Comparison of ENCODE assay signal across 8 mouse cellular contexts in the genomic region with DNA sequence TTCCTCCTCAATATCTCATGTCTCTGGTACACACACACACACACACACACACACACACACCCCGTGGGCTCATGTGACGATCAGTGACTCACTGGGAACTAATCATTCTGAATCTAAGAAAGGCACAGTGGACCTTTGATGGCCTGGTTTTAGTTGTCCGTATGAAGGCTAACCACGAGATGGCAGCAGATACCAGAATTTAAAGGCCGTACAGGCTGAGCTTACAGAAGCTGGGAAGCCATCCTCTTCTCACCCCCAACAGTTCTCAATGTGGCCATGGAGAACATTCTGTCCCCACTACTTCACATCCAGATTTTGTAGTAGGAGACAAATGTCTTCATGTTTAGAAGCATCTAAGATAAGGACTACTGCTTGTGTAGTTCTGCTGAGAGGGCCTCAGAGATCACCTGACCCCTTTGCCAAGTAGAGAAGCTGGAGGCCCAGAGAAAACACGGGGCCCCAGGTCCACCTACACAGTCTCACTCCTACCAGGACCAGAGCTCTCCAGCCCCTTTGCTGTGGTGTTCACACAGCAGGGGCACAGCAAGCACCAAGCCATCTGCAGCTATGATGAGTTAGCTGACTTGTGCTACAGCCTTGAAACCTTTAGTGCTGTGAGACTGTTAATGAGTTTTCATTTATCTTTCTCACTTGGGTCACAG.
DNase-seq lines count a peak whose midpoint lies in the region; ATAC-seq lines count a peak whose summit lies in the region.

No protein-coding gene starts in this region.

- H3K36me3 ChIP-seq in embryonic facial prominence, embryonic 13.5 days: peaks cover 62% of the 10 kb centered on the region
- peaks cover 41% of the 10 kb centered on the region for H3K36me3 ChIP-seq in limb, embryonic 12.5 days
- no peaks in the 10 kb centered on the region for H3K36me3 ChIP-seq in midbrain, embryonic 16.5 days (ENCODE audit: control insufficient read depth, insufficient read depth, low read length)

- H3K27ac ChIP-seq in embryonic facial prominence, embryonic 13.5 days: no peak overlapping the region
- no peak overlapping the region for H3K27ac ChIP-seq in limb, embryonic 12.5 days
- no peak overlapping the region for H3K27ac ChIP-seq in midbrain, embryonic 16.5 days (ENCODE audit: low read length)

- no peak overlapping the region for H3K4me3 ChIP-seq in embryonic facial prominence, embryonic 13.5 days
- H3K4me3 ChIP-seq in limb, embryonic 12.5 days (replicated peaks): no peak overlapping the region
- no peak overlapping the region for H3K4me3 ChIP-seq in midbrain, embryonic 16.5 days (ENCODE audit: low read depth, low read length)

- H3K9ac ChIP-seq in embryonic facial prominence, embryonic 13.5 days: no peak overlapping the region
- H3K9ac ChIP-seq in limb, embryonic 12.5 days (replicated peaks): no peak overlapping the region
- H3K9ac ChIP-seq in midbrain, embryonic 16.5 days (ENCODE audit: low read depth, low read length): no peak overlapping the region

- ATAC-seq in embryonic facial prominence, embryonic 13.5 days (ENCODE audit: insufficient number of reproducible peaks, insufficient read depth, low FRiP score, low TSS enrichment, low read depth): peak; percentile 43; the same call in 1 of the 2 replicates
- ATAC-seq in limb, embryonic 12.5 days (ENCODE audit: insufficient number of reproducible peaks, insufficient read depth, low FRiP score, low TSS enrichment, low read depth): peak; percentile 61; the same call in 1 of the 2 replicates
- peak; percentile 87 for ATAC-seq in midbrain, embryonic 16.5 days

- no peaks in the 10 kb centered on the region for H3K4me1 ChIP-seq in embryonic facial prominence, embryonic 13.5 days
- H3K4me1 ChIP-seq in limb, embryonic 12.5 days (replicated peaks): no peaks in the 10 kb centered on the region
- no peaks in the 10 kb centered on the region for H3K4me1 ChIP-seq in midbrain, embryonic 16.5 days (ENCODE audit: control insufficient read depth, insufficient read depth, low read length)

- H3K9me3 ChIP-seq in embryonic facial prominence, embryonic 13.5 days: no peaks in the 10 kb centered on the region
- H3K9me3 ChIP-seq in limb, embryonic 12.5 days: no peaks in the 10 kb centered on the region
- no peaks in the 10 kb centered on the region for H3K9me3 ChIP-seq in midbrain, embryonic 16.5 days (replicated peaks; ENCODE audit: control insufficient read depth, low read length, poor library complexity, severe bottlenecking)

- H3K27me3 ChIP-seq in embryonic facial prominence, embryonic 13.5 days: no peaks in the 10 kb centered on the region
- H3K27me3 ChIP-seq in limb, embryonic 12.5 days: no peaks in the 10 kb centered on the region
- H3K27me3 ChIP-seq in midbrain, embryonic 16.5 days (ENCODE audit: control insufficient read depth, insufficient read depth, low read depth, low read length): no peaks in the 10 kb centered on the region

- 19% methylated on average over 6 of the region's 6 CpGs for WGBS in embryonic facial prominence, embryonic 13.5 days
- 20% methylated on average over 6 of the region's 6 CpGs for WGBS in limb, embryonic 12.5 days
- WGBS in midbrain, embryonic 16.5 days: 22% methylated on average over 6 of the region's 6 CpGs

- H3K4me2 ChIP-seq in embryonic facial prominence, embryonic 13.5 days: no peak overlapping the region
- no peak overlapping the region for H3K4me2 ChIP-seq in limb, embryonic 12.5 days
- no peak overlapping the region for H3K4me2 ChIP-seq in midbrain, embryonic 16.5 days (ENCODE audit: low read length)

- peak; percentile 95 for DNase-seq in 3T3-L1 (ENCODE audit: low read depth, low spot score)
- DNase-seq in adrenal gland, postnatal 25 days: peak; percentile 52
- peak; percentile 81 to 82 for DNase-seq in heart, adult 9 months (ENCODE audit: low spot score in 2 of 2)
- peak; percentile 81 for DNase-seq in kidney, adult 9 months
- peak; percentile 37 to 72 for DNase-seq in spleen, postnatal 10 days (ENCODE audit: low spot score in 2 of 2)
